Mouse (Mus musculus) lung, postnatal 4 days (tissue): ENCODE measurements around the gene Map2k3.

ENCODE experiments used
- DNase-seq, 2 experiments: peaks; one replicate each; pipeline ENCODE4 v3.0.0; 2021

Map2k3 gene

GRCm38 (mm10) chr11:60930724-60931281 lies 1.0 kb upstream of the Map2k3 start:
- no peak for DNase-seq

DNA sequence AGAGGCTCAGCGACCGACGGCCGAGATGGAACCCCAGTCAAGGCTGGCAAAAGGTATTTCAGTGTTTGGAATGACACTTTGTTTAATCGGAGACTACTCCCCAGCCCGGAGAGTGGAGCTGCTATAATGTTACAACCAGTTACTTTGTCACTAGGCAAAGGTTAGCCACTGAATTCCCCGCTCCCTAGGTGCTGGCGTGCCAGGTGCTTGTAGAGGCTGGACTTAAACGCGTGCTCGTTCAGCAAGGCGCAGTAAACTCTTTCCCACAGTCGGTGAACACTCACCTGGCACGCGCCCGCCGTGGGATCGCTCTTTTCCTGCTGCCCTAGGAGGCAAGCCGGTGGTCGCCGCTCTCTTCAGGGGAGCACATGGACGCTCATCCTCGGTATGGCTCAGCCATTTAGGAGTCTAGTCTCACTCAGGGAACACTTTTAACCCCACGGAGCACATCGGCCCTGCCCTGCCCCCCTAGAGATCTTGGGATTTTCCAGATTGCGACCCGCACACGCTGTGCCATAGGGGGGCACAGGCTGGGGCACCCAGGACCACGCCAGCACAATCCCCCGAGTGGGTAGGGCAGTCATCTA lies 458 bp upstream of the Map2k3 start:
- no peak for DNase-seq

DNA sequence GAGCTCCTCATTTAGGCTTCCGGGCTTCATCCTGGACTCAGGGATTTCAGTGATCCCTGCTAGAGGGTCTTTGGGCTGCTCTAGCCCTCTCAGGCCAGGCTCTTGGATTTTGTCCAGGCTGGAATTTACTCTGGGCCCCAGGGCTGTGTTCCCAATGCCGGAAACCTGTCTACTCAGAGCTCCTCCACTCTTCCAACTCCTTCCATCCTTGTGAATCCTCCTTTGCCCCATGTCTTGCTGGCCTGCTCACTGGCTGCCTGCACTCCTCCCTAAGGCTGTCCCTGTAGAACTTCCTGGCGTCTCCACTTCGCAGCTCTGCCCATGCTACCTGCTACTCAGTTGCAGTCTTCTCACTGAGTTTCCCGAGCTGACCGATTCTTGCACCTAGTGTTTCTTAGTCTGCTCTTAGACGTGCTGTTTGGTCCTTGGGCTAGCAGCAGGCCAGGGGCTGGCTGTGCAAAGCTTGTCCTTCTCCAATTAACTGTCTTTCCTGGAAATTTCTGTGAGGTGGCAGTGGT lies 729 bp downstream of the Map2k3 start:
- DNase-seq, result no peak

DNA sequence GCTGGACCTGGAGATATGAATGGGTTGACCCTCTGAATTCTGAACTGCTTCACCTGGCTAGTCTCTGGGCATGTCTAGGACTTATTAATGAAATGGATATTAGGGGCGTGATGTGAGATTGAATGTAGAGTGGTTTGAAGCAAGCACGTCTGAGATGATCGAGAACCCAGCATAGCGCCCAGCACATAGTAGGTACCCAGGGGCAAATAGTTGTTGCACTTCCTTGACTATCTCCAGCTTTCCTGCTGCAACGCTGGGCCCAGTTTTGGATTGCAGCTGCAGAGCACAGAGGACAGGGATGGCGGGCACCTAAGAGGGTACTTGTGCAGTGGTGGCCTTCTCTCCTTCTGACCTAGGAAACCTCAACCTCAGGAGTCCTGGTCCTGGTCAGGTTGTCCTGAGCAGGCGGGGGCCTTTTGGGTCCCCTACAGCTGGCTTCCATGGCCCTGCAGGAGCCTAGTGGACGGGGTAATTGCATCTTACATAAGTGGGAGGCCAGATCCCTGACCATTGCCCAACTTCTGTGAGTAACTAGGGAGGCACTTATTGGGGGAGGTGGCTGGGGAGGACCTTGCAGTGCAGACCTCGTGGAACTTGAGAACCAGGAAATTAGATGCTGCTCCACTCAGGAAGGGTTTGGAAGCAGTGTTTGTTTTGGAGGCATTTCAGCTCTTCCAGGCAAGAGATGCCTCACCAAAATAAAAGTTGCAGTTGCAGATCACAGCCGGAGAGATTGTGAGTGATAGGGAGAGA lies 1.5 kb downstream of the Map2k3 start:
- DNase-seq, result peak; percentile 65 to 79

- no peak for DNase-seq
These were observed 3.0 kb downstream of the Map2k3 start for GRCm38 (mm10) chr11:60934795-60935194.

- DNase-seq, result peak; percentile 74 to 82
These were observed 3.6 kb downstream of the Map2k3 start for GRCm38 (mm10) chr11:60935326-60935974.

- no peak for DNase-seq
These were observed 4.1 kb downstream of the Map2k3 start for GRCm38 (mm10) chr11:60935975-60936373.

GRCm38 (mm10) chr11:60937611-60938010 lies 5.8 kb downstream of the Map2k3 start:
- DNase-seq, result no peak

DNA sequence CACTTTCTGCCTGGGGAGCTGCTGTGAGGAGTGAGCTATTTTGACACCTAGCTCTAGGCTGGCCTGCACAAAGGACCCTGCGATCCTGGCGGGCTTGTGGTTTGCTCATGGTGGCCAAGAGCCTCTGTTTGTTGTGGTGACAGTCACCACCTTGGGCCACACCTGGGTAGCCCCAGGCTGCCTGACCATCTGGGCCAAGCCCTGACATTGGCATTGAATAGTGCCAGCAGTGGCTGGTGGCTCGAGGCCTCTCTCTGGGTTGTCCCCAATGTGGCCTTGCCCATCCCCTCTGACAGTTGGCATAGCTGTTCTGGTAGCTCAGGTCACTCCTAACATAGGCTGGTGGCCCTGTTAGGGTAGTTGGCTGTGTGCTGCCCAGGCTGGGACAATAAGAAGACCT lies 7.7 kb downstream of the Map2k3 start:
- no peak for DNase-seq

- no peak for DNase-seq
These were observed 8.7 kb downstream of the Map2k3 start for GRCm38 (mm10) chr11:60940501-60940900.

GRCm38 (mm10) chr11:60941370-60941769 lies 9.5 kb downstream of the Map2k3 start:
- peak; percentile 64 to 85 for DNase-seq

DNA sequence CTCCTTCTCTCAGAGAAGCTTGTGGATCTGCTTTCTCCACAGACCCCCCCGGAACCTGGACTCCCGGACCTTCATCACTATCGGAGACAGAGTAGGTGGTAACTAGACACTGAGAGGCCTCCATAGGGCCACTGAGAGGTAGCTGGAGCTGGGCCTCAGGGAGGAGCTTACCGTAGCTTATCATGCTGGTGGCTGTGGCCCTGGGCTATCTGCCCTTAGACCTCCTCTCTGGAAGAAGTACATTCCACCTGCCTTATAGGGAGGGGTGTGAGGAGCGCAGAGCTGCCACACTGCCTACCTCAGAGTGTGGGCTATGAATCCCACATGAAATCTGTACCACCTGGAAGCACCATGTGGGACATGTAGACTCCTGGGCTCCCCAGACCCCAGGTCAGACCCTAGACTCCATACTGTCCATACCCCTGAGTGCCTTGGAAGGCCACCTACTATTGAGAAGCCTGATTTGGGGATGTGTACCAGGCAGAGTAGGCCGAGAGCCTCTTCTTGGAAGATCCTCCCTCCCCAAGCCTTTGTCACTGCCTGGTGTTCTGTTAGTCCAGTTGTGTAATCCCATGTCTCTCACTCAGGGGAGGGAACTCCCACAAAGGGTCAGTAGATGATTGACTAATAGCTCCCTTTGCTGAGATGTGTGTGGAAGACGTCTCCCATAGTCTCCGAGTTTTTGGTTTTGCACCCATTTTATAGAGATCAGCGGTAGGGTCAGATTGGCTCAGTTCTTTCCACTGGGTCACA lies 10.6 kb downstream of the Map2k3 start:
- no peak for DNase-seq

DNA sequence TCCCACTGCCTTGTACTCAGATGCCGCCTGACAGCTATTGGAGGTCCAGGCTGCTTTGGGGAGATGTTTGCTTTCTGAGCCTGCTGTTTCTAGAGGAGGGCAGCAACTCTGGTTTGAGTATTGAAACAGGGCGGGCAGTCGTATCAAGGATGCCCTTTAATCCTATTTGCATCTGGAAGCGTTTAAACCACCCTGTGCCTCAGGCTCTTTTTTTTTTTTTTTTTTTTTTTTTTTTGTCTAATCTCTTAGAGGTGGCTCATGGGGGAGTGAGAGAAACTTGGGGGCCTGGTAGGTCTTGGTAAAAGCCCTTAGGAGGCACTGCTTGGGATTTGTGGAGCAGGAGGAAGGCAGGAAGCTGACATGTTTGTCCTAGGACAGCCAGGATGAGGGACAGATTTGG lies 13.2 kb downstream of the Map2k3 start:
- no peak for DNase-seq

DNA sequence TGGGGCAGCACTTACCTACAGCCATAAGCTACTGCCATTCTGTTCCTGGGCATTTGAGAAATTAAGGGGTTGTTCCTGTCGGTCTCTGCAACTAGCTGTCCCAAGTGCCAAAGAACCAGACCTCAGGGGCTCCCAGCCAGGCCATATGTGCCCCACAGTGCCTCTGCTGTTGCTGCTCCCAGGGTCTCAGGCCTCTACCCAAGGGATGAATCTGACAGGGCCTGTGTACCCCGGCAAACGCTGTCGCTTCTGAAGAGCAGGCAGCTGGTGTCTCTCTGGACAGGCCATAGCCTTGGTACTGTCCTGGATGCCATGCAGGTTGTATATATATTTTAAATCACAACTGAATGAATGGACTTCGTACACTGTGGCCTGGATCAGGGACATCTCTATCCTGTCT lies 20.1 kb downstream of the Map2k3 start:
- peak in 1 of 2 experiments; percentile 13 for DNase-seq

- DNase-seq, result peak in 1 of 2 experiments; percentile 20
These were observed 20.5 kb downstream of the Map2k3 start for GRCm38 (mm10) chr11:60952362-60952761.

- DNase-seq, result no peak
These were observed 21.2 kb downstream of the Map2k3 start for GRCm38 (mm10) chr11:60952986-60953385.

DNA sequence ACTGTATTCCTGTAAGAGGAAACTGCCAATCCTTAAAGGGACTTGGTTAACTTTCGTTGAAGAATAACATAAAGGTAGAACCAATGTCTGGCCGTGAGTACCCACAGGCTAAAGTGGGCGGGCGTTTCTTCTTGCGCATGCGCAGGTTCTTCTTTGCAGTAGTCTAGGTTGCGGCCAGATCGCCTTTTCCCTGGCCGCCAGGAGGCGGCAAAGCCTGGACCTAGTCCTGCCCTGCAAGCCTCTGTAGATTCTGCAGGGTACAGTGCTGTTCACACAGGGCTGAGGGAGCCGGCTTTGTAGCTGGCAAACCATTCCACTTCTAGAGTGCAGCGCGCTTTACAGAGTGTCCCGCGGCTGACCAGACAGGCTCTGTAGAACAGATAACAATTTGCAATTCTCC lies 22.0 kb downstream of the Map2k3 start:
- DNase-seq, result peak; percentile 94

DNA sequence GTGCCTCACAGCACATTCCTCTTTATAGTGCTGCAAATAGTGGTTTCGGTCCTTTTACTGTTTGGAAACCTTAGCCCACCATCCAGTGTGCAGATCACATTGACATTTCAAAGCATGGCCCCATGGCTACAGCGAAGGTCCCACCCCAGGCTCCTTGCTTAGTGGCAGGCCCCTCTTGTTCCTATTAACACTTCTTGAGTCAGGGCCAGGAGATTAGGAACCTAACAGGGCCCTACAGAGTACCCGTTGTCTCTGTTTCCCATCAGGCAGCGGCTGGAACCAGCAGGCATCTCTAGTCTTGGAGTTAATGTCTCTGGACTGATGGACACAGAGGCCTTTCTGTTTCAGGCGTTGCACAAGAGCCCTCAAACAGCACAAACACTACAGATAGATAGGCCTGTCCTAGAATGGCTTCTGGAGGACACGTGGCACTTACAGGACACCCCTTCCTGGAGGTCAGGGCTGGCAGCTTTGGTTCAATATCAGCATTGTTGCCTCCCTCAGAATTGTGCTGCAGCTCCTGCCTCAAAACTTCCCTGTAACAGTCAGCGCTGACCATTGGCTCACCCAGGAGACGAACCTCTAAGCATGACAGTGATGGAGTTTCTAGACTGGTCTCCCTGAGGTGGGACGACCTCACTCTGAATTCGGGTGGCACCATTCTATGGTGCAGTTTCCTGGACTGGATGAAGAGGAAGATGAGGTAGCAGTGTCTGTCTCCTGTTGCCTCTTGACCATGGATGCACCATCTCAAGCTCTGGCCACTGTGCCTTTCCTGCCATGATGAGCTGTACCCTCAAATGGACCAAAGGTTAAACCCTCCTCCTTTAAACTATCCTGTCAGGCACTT lies 22.6 kb downstream of the Map2k3 start:
- DNase-seq, result peak in 1 of 2 experiments; percentile 24

DNA sequence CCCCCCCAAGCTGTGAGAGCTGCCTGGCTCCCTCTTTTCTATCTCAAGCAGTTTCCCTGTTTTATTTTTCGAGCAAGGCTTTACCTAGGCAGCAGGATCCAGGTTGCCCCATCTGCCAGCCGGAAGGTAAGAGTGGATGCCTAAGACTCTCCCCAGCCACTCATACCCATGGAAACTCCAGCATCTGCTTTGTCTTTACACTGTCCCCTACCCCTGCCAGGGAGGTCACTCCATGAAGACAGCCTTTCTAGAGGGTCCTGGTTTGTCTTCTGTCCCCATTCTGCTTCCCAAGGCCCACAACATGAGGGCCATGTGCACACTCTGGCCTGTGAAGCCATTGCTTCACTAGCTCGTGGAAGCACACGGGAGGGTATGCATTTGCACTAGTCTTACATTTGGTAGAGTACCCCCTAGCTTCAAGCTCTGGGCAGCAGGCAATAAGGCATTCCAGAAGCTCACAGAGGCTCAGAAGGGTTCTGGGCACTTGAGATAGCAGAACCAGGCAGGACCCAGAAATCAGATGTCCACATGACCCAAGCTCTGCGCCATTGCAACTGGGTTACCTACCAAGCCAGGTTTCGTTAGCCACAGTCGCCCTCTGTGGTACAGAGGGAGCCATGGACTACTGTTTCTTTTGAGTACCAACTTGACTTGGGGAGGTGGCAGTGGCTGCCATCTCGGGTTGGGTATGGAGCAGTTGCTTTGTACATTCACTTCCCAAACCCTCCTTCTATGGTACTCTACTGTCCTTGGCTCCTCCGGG lies 24.0 kb downstream of the Map2k3 start:
- DNase-seq, result no peak

GRCm38 (mm10) chr11:60958948-60959347 lies 27.1 kb downstream of the Map2k3 start:
- no peak for DNase-seq

- DNase-seq, result no peak
These were observed 29.3 kb downstream of the Map2k3 start for GRCm38 (mm10) chr11:60961176-60961575.
